Mouse (Mus musculus) cerebellum, postnatal 10 days (tissue): Measurements from ENCODE around the gene Kctd7.

ENCODE experiments used
- DNase-seq, 2 experiments: peaks; one replicate each; pipeline ENCODE4 v3.0.0; 2021; ENCODE audit warnings: mixed read lengths in 2 of 2

The Kctd7 gene

GRCm38 (mm10) chr5:130193760-130194159, 49.1 kb downstream of the Kctd7 start:
- no peak for DNase-seq

GRCm38 (mm10) chr5:130196307-130196706, 51.6 kb downstream of the Kctd7 start:
- no peak for DNase-seq

- DNase-seq = no peak
These were observed 52.8 kb downstream of the Kctd7 start for GRCm38 (mm10) chr5:130197454-130197853.

- DNase-seq = no peak
These were observed 53.3 kb downstream of the Kctd7 start for GRCm38 (mm10) chr5:130197981-130198380.

- DNase-seq = no peak
These were observed 55.8 kb downstream of the Kctd7 start for GRCm38 (mm10) chr5:130200233-130201029.

GRCm38 (mm10) chr5:130203948-130204347, 59.3 kb downstream of the Kctd7 start:
- DNase-seq = no peak

GRCm38 (mm10) chr5:130204560-130204959, 59.9 kb downstream of the Kctd7 start:
- DNase-seq = no peak
